Mouse (Mus musculus) testis, adult 2 months (tissue): Measurements from ENCODE around the gene Ulk3.

Source experiments
- CTCF ChIP-seq: fragments of 200-500 bp; IDR thresholded peaks from 2 replicates; pipeline ENCODE4 v1.5.1; 2012; ENCODE audit warnings: low read depth, mild to moderate bottlenecking, inconsistent platforms, low read length, moderate library complexity; ENCODE audit not compliant: control insufficient read depth, insufficient read depth, insufficient replicate concordance
- POLR2A ChIP-seq: fragments of 200-500 bp; IDR thresholded peaks from 2 replicates; pipeline ENCODE4 v1.6.1; 2012; ENCODE audit warnings: low read depth, mild to moderate bottlenecking, inconsistent platforms, low read length, moderate library complexity; ENCODE audit not compliant: control insufficient read depth

- TF ChIP-seq CTCF, result no peak
- no peak for TF ChIP-seq POLR2A
These were observed 9.8 kb downstream of the Ulk3 start for GRCm38 (mm10) chr9:57598851-57599563.
